In genomic region chr14:78143751-78144150, GRCm38 (mm10) we compare ENCODE assay signal across 32 mouse cellular contexts. TPM values are rescaled to one million over a fixed set of nuclear protein-coding genes. Genes with fewer than 3 reads are reported as not detected.
DNase-seq lines count a peak whose midpoint lies in the region; ATAC-seq and TF ChIP-seq lines count a peak whose summit lies in the region.
"Had no signal": no experiment of that assay in that cellular context is flagged by ENCODE, and none has a peak within 500 bp of the region (broad histone marks: within the 10 kb centered on the region; RNA-seq: fewer than 3 reads in every experiment).

No protein-coding gene starts in this region.

- no peaks in the 10 kb centered on the region for H3K9me3 ChIP-seq in hindbrain, embryonic 13.5 days
- H3K9me3 ChIP-seq in hindbrain, embryonic 11.5 days (ENCODE audit: control insufficient read depth, low read length), result no peaks in the 10 kb centered on the region
- H3K9me3 ChIP-seq in midbrain, embryonic 11.5 days (ENCODE audit: control insufficient read depth, low read length), result 0 out of 2 replicates have a peak, but pooled peaks cover 3% of the 10 kb centered on the region
- peaks cover 8% of the 10 kb centered on the region for H3K9me3 ChIP-seq in midbrain, embryonic 10.5 days (replicated peaks)
- no peaks in the 10 kb centered on the region for H3K9me3 ChIP-seq in midbrain, embryonic 14.5 days (ENCODE audit: control insufficient read depth, low read length)
- no peaks in the 10 kb centered on the region for H3K9me3 ChIP-seq in midbrain, postnatal 0 days (ENCODE audit: low read length)
- H3K9me3 ChIP-seq: embryonic facial prominence, embryonic 13.5 days had no signal

- no peak overlapping the region for H3K4me2 ChIP-seq in hindbrain, embryonic 13.5 days
- no peak overlapping the region for H3K4me2 ChIP-seq in hindbrain, embryonic 11.5 days (replicated peaks; ENCODE audit: low read depth, low read length)
- no peak overlapping the region for H3K4me2 ChIP-seq in midbrain, embryonic 11.5 days
- H3K4me2 ChIP-seq in midbrain, embryonic 14.5 days (ENCODE audit: low read length), result no peak overlapping the region
- no peak overlapping the region for H3K4me2 ChIP-seq in midbrain, postnatal 0 days (ENCODE audit: low read depth, low read length, poor library complexity, severe bottlenecking)
- H3K4me2 ChIP-seq: embryonic facial prominence, embryonic 13.5 days; forebrain, embryonic 13.5 days; heart, embryonic 11.5 days had no signal

- no peak for TF ChIP-seq CTCF in midbrain, postnatal 0 days (IDR thresholded peaks at IDR 0.05)
- no peak for TF ChIP-seq CTCF in layer of hippocampus, adult 2 months (conservative IDR thresholded peaks at IDR 0.05)

- ATAC-seq in hindbrain, embryonic 13.5 days (ENCODE audit: low FRiP score), result no peak
- ATAC-seq in hindbrain, embryonic 11.5 days (ENCODE audit: low FRiP score), result no peak
- ATAC-seq in midbrain, embryonic 11.5 days (ENCODE audit: low FRiP score), result no peak
- no peak for ATAC-seq in midbrain, embryonic 14.5 days (ENCODE audit: low FRiP score, low TSS enrichment)
- ATAC-seq in midbrain, postnatal 0 days (ENCODE audit: low FRiP score), result no peak
- ATAC-seq: forebrain, embryonic 13.5 days; forebrain, postnatal 0 days had no signal

- peak overlapping the region; percentile 3; the same call in 1 of the 2 replicates for H3K27ac ChIP-seq in hindbrain, embryonic 13.5 days
- no peak overlapping the region for H3K27ac ChIP-seq in hindbrain, embryonic 11.5 days (ENCODE audit: low read depth, low read length)
- no peak overlapping the region for H3K27ac ChIP-seq in midbrain, embryonic 11.5 days (ENCODE audit: low read depth, low read length)
- H3K27ac ChIP-seq in midbrain, embryonic 10.5 days (replicated peaks), result no peak overlapping the region
- H3K27ac ChIP-seq in midbrain, embryonic 14.5 days (replicated peaks; ENCODE audit: low read depth, low read length), result no peak overlapping the region
- peak overlapping the region; percentile 32 for H3K27ac ChIP-seq in midbrain, postnatal 0 days (ENCODE audit: low read depth, low read length)
- H3K27ac ChIP-seq in layer of hippocampus, adult 2 months, result no peak overlapping the region
- H3K27ac ChIP-seq: embryonic facial prominence, embryonic 10.5 days; embryonic facial prominence, embryonic 13.5 days; forebrain, embryonic 13.5 days; gastrocnemius, adult 2 months had no signal

- H3K4me3 ChIP-seq in hindbrain, embryonic 13.5 days, result no peak overlapping the region
- no peak overlapping the region for H3K4me3 ChIP-seq in hindbrain, embryonic 11.5 days (ENCODE audit: low read depth, low read length)
- H3K4me3 ChIP-seq in midbrain, embryonic 11.5 days (ENCODE audit: low read depth, low read length), result no peak overlapping the region
- no peak overlapping the region for H3K4me3 ChIP-seq in midbrain, embryonic 10.5 days
- no peak overlapping the region for H3K4me3 ChIP-seq in midbrain, embryonic 14.5 days (replicated peaks; ENCODE audit: low read depth, low read length)
- H3K4me3 ChIP-seq in midbrain, postnatal 0 days (ENCODE audit: low read depth, low read length), result no peak overlapping the region
- no peak overlapping the region for H3K4me3 ChIP-seq in layer of hippocampus, adult 2 months
- H3K4me3 ChIP-seq: embryonic facial prominence, embryonic 10.5 days; embryonic facial prominence, embryonic 13.5 days; erythroblast, embryonic 14.5 days; forebrain, embryonic 13.5 days; gastrocnemius, adult 2 months had no signal

- WGBS in hindbrain, embryonic 13.5 days, result 22% methylated on average over 4 of the region's 4 CpGs
- WGBS in hindbrain, embryonic 11.5 days, result 25% methylated on average over 4 of the region's 4 CpGs
- 37% methylated on average over 4 of the region's 4 CpGs for WGBS in midbrain, embryonic 11.5 days
- 44% methylated on average over 4 of the region's 4 CpGs for WGBS in midbrain, embryonic 10.5 days
- WGBS in midbrain, embryonic 14.5 days, result 30% methylated on average over 4 of the region's 4 CpGs
- 26% methylated on average over 4 of the region's 4 CpGs for WGBS in midbrain, postnatal 0 days

- H3K36me3 ChIP-seq in hindbrain, embryonic 13.5 days, result no peaks in the 10 kb centered on the region
- no peaks in the 10 kb centered on the region for H3K36me3 ChIP-seq in hindbrain, embryonic 11.5 days (ENCODE audit: control insufficient read depth, insufficient read depth, low read length)
- no peaks in the 10 kb centered on the region for H3K36me3 ChIP-seq in midbrain, embryonic 11.5 days (ENCODE audit: control insufficient read depth, insufficient read depth, low read length)
- H3K36me3 ChIP-seq in midbrain, embryonic 10.5 days, result no peaks in the 10 kb centered on the region
- H3K36me3 ChIP-seq in midbrain, embryonic 14.5 days (ENCODE audit: control insufficient read depth, insufficient read depth, low read length), result no peaks in the 10 kb centered on the region
- H3K36me3 ChIP-seq in midbrain, postnatal 0 days (ENCODE audit: insufficient read depth, low read length), result no peaks in the 10 kb centered on the region
- H3K36me3 ChIP-seq: embryonic facial prominence, embryonic 10.5 days; embryonic facial prominence, embryonic 13.5 days had no signal

- no peak overlapping the region for H3K9ac ChIP-seq in hindbrain, embryonic 13.5 days
- H3K9ac ChIP-seq in hindbrain, embryonic 11.5 days (ENCODE audit: low read depth, low read length), result no peak overlapping the region
- H3K9ac ChIP-seq in midbrain, embryonic 11.5 days (ENCODE audit: low read length), result no peak overlapping the region
- no peak overlapping the region for H3K9ac ChIP-seq in midbrain, embryonic 14.5 days (replicated peaks; ENCODE audit: low read length)
- no peak overlapping the region for H3K9ac ChIP-seq in midbrain, postnatal 0 days (replicated peaks; ENCODE audit: low read length, poor library complexity, severe bottlenecking)
- H3K9ac ChIP-seq: embryonic facial prominence, embryonic 13.5 days; forebrain, embryonic 13.5 days; forebrain, postnatal 0 days had no signal

- H3K4me1 ChIP-seq in hindbrain, embryonic 13.5 days (replicated peaks), result peaks cover 9% of the 10 kb centered on the region
- H3K4me1 ChIP-seq in hindbrain, embryonic 11.5 days (replicated peaks; ENCODE audit: control insufficient read depth, insufficient read depth, low read length), result no peaks in the 10 kb centered on the region
- H3K4me1 ChIP-seq in midbrain, embryonic 11.5 days (ENCODE audit: control insufficient read depth, insufficient read depth, low read length), result no peaks in the 10 kb centered on the region
- H3K4me1 ChIP-seq in midbrain, embryonic 10.5 days, result peaks cover 10% of the 10 kb centered on the region
- 0 out of 2 replicates have a peak, but pooled peaks cover 4% of the 10 kb centered on the region for H3K4me1 ChIP-seq in midbrain, embryonic 14.5 days (ENCODE audit: control insufficient read depth, insufficient read depth, low read length)
- 0 out of 2 replicates have a peak, but pooled peaks cover 2% of the 10 kb centered on the region for H3K4me1 ChIP-seq in midbrain, postnatal 0 days (ENCODE audit: insufficient read depth, low read length)
- H3K4me1 ChIP-seq: embryonic facial prominence, embryonic 10.5 days had no signal

- H3K27me3 ChIP-seq in hindbrain, embryonic 13.5 days, result no peaks in the 10 kb centered on the region
- H3K27me3 ChIP-seq in hindbrain, embryonic 11.5 days (ENCODE audit: control insufficient read depth, insufficient read depth, low read length), result no peaks in the 10 kb centered on the region
- H3K27me3 ChIP-seq in midbrain, embryonic 11.5 days (ENCODE audit: control insufficient read depth, insufficient read depth, low read length), result no peaks in the 10 kb centered on the region
- H3K27me3 ChIP-seq in midbrain, embryonic 10.5 days (ENCODE audit: low read depth, poor library complexity, severe bottlenecking), result no peaks in the 10 kb centered on the region
- no peaks in the 10 kb centered on the region for H3K27me3 ChIP-seq in midbrain, embryonic 14.5 days (ENCODE audit: control insufficient read depth, insufficient read depth, low read length)
- H3K27me3 ChIP-seq in midbrain, postnatal 0 days (ENCODE audit: insufficient read depth, low read length), result no peaks in the 10 kb centered on the region
- H3K27me3 ChIP-seq: embryonic facial prominence, embryonic 13.5 days; forebrain, embryonic 13.5 days had no signal

- no peak for DNase-seq in hindbrain, embryonic 11.5 days (ENCODE audit: low spot score)
- peak; percentile 71 for DNase-seq in midbrain, embryonic 11.5 days (ENCODE audit: low spot score, missing footprints)
- DNase-seq in midbrain, embryonic 10.5 days (ENCODE audit: low spot score), result no peak
- peak; percentile 47 for DNase-seq in midbrain, embryonic 14.5 days
- DNase-seq in midbrain, postnatal 0 days (ENCODE audit: low spot score), result no peak
- no peak for DNase-seq in urinary bladder, adult 18-20 months (ENCODE audit: low spot score in 2 of 2)
- DNase-seq in layer of hippocampus, adult 2 months (ENCODE audit: low spot score in 2 of 2), result no peak
- DNase-seq: adrenal gland, adult 2 months; adrenal gland, postnatal 14 days; B cell, adult 2 months; cerebellum, adult 11-12 months; cerebellum, adult 8-10 months; cerebellum, postnatal 10 days; cerebellum, postnatal 36 days; embryo, embryonic 11 days; forebrain, postnatal 0 days; gastrocnemius, adult 2 months; gastrocnemius, postnatal 14 days; heart, adult 11 months had no signal

RNA-seq across cellular contexts. Expression of gene Fam216b, which starts 54.9 kb away (rescaled TPM):
- polyA plus RNA-seq in hindbrain, embryonic 13.5 days (2015; fragmentation: Nextera tagmentation; extraction: Ambion mirVana), result 0.12 and 0.44 TPM in 2 replicates
- polyA plus RNA-seq in hindbrain, embryonic 11.5 days (2014; fragmentation: Nextera tagmentation; extraction: Ambion mirVana), result not detected in 2 replicates
- polyA plus RNA-seq in midbrain, embryonic 11.5 days (2014; fragmentation: Nextera tagmentation; extraction: Ambion mirVana), result not detected in 2 replicates
- not detected in 2 replicates for polyA plus RNA-seq in midbrain, embryonic 10.5 days (2016; fragmentation: Nextera tagmentation; extraction: Ambion mirVana)
- 0.24 and 0.77 TPM in 2 replicates for polyA plus RNA-seq in midbrain, embryonic 14.5 days (2014; fragmentation: Nextera tagmentation; extraction: Ambion mirVana)
- total RNA-seq in midbrain, postnatal 0 days (2014; rRNA removed), result 5.1 and 5.7 TPM in 2 replicates
- 3.8 and 4.8 TPM in 2 replicates for polyA plus RNA-seq in midbrain, postnatal 0 days (2015; fragmentation: Nextera tagmentation; extraction: Ambion mirVana)
- total RNA-seq in layer of hippocampus, adult 2 months (2021), result under 1 TPM; 0.52 to 0.54 TPM
- total RNA-seq: adrenal gland, adult 2 months; adrenal gland, postnatal 14 days; adrenal gland, postnatal 4 days; gastrocnemius, adult 2 months; gastrocnemius, postnatal 14 days; gastrocnemius, postnatal 4 days; heart, adult 8-10 months; heart, postnatal 25 days; hematopoietic stem cell, adult 5-6 weeks; MEL had no signal
- polyA plus RNA-seq: adrenal gland, adult 2 months; embryonic facial prominence, embryonic 10.5 days; embryonic facial prominence, embryonic 13.5 days; erythroblast, embryonic 14.5 days; forebrain, embryonic 13.5 days; heart, embryonic 11.5 days; intestine, embryonic 14.5 days had no signal

Comparison
In these comparisons a context has a peak if more than half of its experiments do, and no peak if none do; other contexts are left out.
1. H3K27ac ChIP-seq: peak in hindbrain, embryonic 13.5 days (single experiment) and midbrain, postnatal 0 days (single experiment); none in hindbrain, embryonic 11.5 days (single experiment), midbrain, embryonic 11.5 days (single experiment), midbrain, embryonic 10.5 days (single experiment), midbrain, embryonic 14.5 days (single experiment) and layer of hippocampus, adult 2 months (single experiment).
2. DNase-seq: peak in midbrain, embryonic 11.5 days (single experiment) and midbrain, embryonic 14.5 days (single experiment); none in hindbrain, embryonic 11.5 days (single experiment), midbrain, embryonic 10.5 days (single experiment), midbrain, postnatal 0 days (single experiment), urinary bladder, adult 18-20 months (0 of 2) and layer of hippocampus, adult 2 months (0 of 2).